Mouse (Mus musculus): ENCODE measurements around the gene Entpd8.

The Entpd8 gene

DNA sequence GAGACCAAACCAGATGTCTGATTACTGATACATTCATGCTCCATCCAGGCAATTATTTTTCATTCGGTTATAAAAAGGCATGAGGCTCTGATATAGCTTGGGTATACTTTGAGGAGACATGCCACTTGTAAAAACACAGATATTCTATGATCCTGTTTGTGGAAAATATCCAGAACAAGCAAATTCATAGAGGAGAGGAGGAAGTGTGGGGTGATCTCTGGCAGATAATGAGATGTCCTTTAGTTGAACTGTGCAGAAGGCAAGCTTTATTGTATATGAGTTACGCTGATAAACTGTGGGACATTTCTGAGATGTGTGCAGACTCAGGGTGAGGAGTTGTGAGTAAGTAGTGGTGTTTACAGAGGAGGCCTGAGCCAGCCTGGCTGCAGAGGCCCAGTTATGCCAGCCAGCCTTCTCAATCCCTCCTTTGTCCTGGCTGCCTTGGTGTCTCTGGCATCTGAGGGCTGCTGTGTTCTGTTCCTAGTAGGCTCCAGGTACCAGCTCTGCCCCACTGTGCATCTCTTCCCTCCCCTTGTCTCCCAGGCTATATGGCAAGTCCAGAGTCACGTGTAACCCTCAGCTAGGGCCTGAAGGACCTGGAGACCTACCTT lies 18.0 kb downstream of the Entpd8 start:
- DNase-seq = no peak

DNA sequence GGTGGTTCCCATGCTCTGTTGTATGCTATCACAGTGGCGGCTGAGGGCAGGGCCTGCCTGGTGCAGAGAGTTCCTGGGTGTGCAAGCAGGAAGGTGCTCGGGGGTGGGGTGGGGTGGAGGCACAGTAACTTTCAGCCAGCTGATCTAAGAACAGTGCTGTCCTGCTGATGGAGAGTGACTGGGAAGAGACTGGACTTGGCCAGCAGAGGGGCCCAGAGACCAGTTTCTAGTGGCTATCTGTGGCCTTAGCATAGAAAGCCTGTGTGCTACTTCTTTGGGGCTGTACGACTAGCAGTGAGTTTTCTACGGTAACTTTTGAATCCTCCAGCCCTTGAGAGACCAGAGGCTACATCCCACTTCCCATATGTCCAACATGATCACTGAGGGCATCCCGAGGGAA lies 18.9 kb downstream of the Entpd8 start:
- no peak for DNase-seq

GRCm38 (mm10) chr2:25099703-25100102 lies 19.6 kb downstream of the Entpd8 start:
- no peak for DNase-seq

GRCm38 (mm10) chr2:25104122-25104521 lies 24.0 kb downstream of the Entpd8 start:
- DNase-seq = no peak

- DNase-seq = no peak
Observed at GRCm38 (mm10) chr2:25106045-25106444, 25.9 kb downstream of the Entpd8 start.

DNA sequence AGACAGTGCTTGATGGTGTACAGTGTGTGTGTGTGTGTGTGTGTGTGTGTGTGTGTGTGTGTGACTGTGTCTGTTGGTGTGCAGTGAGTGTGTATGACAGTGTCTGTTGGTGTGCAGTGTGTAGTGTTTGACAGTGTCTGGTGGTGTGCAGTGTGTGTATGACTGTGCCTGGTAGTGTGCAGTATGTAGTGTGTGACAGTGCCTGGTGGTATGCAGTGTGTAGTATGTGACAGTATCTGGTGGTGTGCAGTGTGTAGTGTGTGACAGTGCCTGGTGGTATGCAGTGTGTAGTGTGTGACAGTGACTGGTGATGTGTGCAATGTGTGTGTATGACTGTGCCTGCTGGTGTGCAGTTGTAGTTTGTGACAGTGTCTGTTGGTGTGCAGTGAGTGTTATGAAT lies 29.4 kb downstream of the Entpd8 start:
- DNase-seq = no peak

DNA sequence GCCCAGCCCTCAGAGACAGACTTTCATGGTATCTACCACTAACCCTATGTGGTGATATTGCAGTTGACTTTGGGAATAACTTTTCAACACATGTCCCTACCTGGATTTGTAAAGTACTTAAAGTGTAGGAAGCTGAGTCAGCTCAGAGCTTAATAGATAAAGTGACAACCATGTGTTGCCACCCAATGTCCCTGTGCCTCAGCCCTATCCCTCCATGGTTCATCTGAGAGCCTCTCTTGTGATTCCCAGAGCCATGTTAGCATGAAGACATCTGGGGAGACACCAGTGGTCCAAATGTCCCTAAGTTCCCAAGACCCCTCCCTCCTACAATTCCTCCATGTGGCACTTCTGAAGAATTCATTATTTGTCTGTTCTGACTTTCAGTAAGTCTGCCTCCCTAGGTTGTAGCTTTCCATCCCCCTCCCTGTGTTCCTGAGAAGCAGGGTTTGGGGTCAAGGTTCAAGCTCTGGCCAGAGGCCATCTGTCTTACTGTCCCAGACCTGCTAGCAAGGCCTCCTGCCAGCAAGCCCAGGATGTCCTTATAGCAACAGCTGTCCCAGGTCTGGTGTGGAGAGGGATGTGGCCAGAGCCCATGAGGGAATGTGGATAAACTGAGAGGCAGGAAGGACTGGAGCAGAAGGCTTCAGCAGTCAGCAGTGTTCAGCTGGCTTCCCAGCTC lies 30.5 kb downstream of the Entpd8 start:
- no peak for DNase-seq

DNA sequence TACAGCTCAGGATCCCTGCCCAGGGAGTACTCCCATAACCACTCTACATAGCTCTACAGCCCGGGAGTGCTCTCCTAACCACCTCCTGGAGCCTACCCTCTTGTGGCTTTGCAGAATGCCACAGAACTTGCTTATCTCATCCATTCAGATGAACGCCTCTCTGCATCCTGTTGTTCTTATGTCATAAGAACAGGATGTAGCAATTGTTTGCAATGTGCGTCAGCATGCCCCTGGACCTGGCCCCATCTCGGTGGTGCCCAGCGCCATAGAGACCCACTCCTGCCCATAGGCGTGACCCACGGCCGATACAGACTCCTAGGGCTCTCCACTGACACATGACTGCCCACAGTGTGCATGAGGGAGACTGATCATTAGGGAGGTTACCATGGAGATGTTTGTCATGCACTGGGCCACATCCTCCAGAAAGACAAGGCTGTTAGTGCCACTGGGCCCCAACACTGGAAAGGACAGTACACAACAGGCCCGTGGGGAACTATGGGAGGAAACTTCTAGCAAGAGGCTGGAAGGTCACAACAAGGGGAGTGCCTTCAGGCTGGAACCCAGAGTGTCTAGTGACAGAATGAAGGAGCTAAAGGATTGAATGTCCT lies 31.2 kb downstream of the Entpd8 start:
- DNase-seq = no peak

DNA sequence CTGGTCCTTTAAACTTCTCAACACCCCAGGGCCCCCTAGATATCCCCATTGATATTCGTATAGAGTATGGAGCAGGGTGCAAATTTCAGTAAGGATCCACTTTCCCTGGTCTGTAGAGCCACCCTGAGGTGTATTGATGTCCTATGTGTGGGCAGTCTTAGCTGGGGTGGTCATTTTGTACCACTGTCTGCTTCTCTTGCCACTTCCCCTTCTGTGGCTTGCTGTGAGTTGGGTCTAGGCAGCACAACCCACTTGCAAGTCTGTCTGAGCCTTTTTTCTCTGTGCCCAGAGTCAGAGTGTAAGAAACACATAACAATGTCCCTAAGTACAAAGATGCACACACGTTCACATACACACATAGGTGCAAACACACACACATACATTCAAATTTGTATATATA lies 34.2 kb downstream of the Entpd8 start:
- no peak for DNase-seq

GRCm38 (mm10) chr2:25115442-25115841 lies 35.3 kb downstream of the Entpd8 start:
- no peak for DNase-seq

GRCm38 (mm10) chr2:25120963-25121362 lies 40.9 kb downstream of the Entpd8 start:
- DNase-seq = no peak

GRCm38 (mm10) chr2:25122666-25123065 lies 42.6 kb downstream of the Entpd8 start:
- DNase-seq = no peak

DNA sequence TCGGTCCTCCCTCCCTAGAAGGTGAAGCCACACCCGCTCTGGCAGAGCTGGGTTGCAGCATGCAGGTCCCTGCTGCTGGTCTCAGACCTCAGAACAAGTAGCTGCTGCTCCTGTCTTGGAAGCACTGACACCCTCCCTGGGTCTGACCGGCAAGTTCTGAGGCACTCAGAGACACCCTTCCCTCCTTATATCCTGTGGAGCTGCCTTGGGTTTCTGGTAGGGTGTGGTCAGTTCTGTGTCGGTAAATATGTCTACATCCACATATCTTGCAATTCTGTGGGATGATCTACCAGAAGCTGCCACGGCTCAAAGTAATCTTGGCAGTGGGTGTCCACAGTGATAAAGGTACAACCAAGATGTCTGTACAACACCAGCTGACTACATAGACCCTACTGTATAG lies 43.4 kb downstream of the Entpd8 start:
- DNase-seq = no peak

DNA sequence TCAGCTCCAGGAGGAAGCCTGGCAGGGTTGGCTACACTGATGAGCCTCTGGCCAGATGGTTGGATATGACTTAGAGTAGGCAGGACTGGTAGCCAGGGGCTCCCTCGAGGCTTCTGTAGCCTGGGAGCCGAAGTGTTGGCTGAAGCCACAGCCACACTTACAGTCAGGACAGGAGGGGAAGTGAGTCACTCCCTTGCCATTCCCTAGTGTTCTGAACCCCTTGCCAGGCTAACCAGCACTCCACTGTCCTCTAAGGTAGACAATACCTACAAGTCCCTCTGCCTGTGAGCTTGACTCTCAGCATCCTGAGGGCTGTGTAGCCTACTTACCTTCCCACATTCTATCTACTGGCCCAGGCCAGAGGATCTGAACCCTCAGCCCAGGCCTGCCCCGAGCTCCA lies 44.3 kb downstream of the Entpd8 start:
- no peak for DNase-seq

- DNase-seq = no peak
Observed at GRCm38 (mm10) chr2:25125146-25125545, 45.0 kb downstream of the Entpd8 start.

- no peak for DNase-seq
Observed at GRCm38 (mm10) chr2:25126011-25127010, 46.2 kb downstream of the Entpd8 start.

- peak; percentile 30 to 33 for DNase-seq
Observed at GRCm38 (mm10) chr2:25127206-25127605, 47.1 kb downstream of the Entpd8 start.

- no peak for DNase-seq
Observed at GRCm38 (mm10) chr2:25128072-25128471, 48.0 kb downstream of the Entpd8 start.

DNA sequence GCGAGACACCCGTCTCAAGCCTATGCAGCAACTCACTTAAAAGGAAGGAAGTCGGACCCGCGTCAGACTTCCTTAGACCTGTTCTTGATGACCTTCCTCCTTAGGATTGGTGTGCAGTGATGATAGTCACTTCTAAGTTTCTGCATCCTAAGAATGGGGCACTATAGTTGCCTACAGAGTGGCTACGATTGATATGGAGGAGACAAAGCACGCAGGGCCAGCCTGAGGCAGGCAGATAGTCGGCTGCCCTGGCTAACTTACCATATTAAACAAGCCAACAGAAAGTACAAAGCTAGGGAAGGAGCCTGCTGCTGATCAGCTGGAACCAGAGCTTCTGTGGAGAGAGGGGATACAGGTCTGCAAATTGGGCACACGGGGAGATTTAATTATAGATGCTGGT lies 51.5 kb downstream of the Entpd8 start:
- DNase-seq = no peak
